Mouse (Mus musculus): ENCODE measurements around the gene Ip6k2. TPM values are rescaled to one million over a fixed set of nuclear protein-coding genes. Genes with fewer than 3 reads are reported as not detected.

The Ip6k2 gene
- polyA plus RNA-seq (2016; fragmentation: Nextera tagmentation; extraction: Ambion mirVana): 89.0 and 105 TPM in 2 replicates

GRCm38 (mm10) chr9:108783548-108784463 is at the start of gene Ip6k2:
Gene Ip6k2, plus strand, starts transcription at chr9:108783796.
- no peaks in the 10 kb centered on the region for H3K27me3 ChIP-seq (ENCODE audit: low read depth, poor library complexity, severe bottlenecking)
- DNase-seq (ENCODE audit: low spot score): peak; percentile 99
- peak within 1 kb of the TSS; percentile 90 for H3K4me3 ChIP-seq
- H3K27ac ChIP-seq (replicated peaks): peak within 1 kb of the TSS; percentile 98
- peaks cover 72% of the 10 kb centered on the region for H3K4me1 ChIP-seq
- H3K9me3 ChIP-seq (replicated peaks): no peaks in the 10 kb centered on the region
- WGBS: under 1% methylated on average over 56 of the region's 56 CpGs
- peaks cover 27% of the 10 kb centered on the region for H3K36me3 ChIP-seq

GRCm38 (mm10) chr9:108734626-108735025 is 49.0 kb upstream of the Ip6k2 start:
- no peaks in the 10 kb centered on the region for H3K9me3 ChIP-seq (replicated peaks)
- H3K4me1 ChIP-seq: peaks cover 5% of the 10 kb centered on the region; the same call in 1 of the 2 replicates
- H3K27ac ChIP-seq (replicated peaks): no peak overlapping the region
- no peak overlapping the region for H3K4me3 ChIP-seq
- no peaks in the 10 kb centered on the region for H3K27me3 ChIP-seq (ENCODE audit: low read depth, poor library complexity, severe bottlenecking)
- peaks cover 35% of the 10 kb centered on the region for H3K36me3 ChIP-seq
- DNase-seq (ENCODE audit: low spot score): no peak

- Histone ChIP-seq H3K4me3 (no peak overlapping the region), H3K9me3 (replicated peaks) (no peaks in the 10 kb centered on the region), H3K36me3 (peaks cover 59% of the 10 kb centered on the region), H3K27me3 (ENCODE audit: low read depth, poor library complexity, severe bottlenecking) (no peaks in the 10 kb centered on the region), H3K4me1 (peaks cover 5% of the 10 kb centered on the region; the same call in 1 of the 2 replicates), H3K27ac (replicated peaks) (no peak overlapping the region)
- no peak for DNase-seq (ENCODE audit: low spot score)
- WGBS: 63% methylated on average over 3 of the region's 3 CpGs
Measured at GRCm38 (mm10) chr9:108739239-108739638, 44.4 kb upstream of the Ip6k2 start.

- Histone ChIP-seq H3K4me3 (no peak overlapping the region), H3K4me1 (peaks cover 5% of the 10 kb centered on the region; the same call in 1 of the 2 replicates), H3K9me3 (replicated peaks) (no peaks in the 10 kb centered on the region), H3K27me3 (ENCODE audit: low read depth, poor library complexity, severe bottlenecking) (no peaks in the 10 kb centered on the region), H3K27ac (replicated peaks) (no peak overlapping the region), H3K36me3 (peaks cover 58% of the 10 kb centered on the region)
- no peak for DNase-seq (ENCODE audit: low spot score)
- whole genome bisulfite sequencing: 90% methylated on average over 1 of the region's 1 CpGs
Measured at GRCm38 (mm10) chr9:108740062-108740461, 43.5 kb upstream of the Ip6k2 start.

- Histone ChIP-seq H3K36me3 (peaks cover 65% of the 10 kb centered on the region), H3K27ac (replicated peaks) (no peak overlapping the region), H3K4me1 (0 out of 2 replicates have a peak, but pooled peaks cover under 1% of the 10 kb centered on the region), H3K4me3 (no peak overlapping the region), H3K9me3 (replicated peaks) (no peaks in the 10 kb centered on the region), H3K27me3 (ENCODE audit: low read depth, poor library complexity, severe bottlenecking) (no peaks in the 10 kb centered on the region)
- DNase-seq (ENCODE audit: low spot score): no peak
- 91% methylated on average over 9 of the region's 9 CpGs for WGBS
Measured at GRCm38 (mm10) chr9:108742048-108742447, 41.5 kb upstream of the Ip6k2 start.

- Histone ChIP-seq H3K9me3 (replicated peaks) (no peaks in the 10 kb centered on the region), H3K36me3 (peaks cover 69% of the 10 kb centered on the region), H3K27me3 (ENCODE audit: low read depth, poor library complexity, severe bottlenecking) (no peaks in the 10 kb centered on the region), H3K4me1 (peaks cover 15% of the 10 kb centered on the region), H3K4me3 (no peak overlapping the region), H3K27ac (replicated peaks) (no peak overlapping the region)
- no peak for DNase-seq (ENCODE audit: low spot score)
- 89% methylated on average over 14 of the region's 14 CpGs for WGBS
Measured at GRCm38 (mm10) chr9:108746876-108747499, 36.6 kb upstream of the Ip6k2 start.

- WGBS: 77% methylated on average over 3 of the region's 3 CpGs
- H3K36me3 ChIP-seq: peaks cover 62% of the 10 kb centered on the region
- no peak for DNase-seq (ENCODE audit: low spot score)
- H3K9me3 ChIP-seq (replicated peaks): no peaks in the 10 kb centered on the region
- H3K27ac ChIP-seq (replicated peaks): no peak overlapping the region
- no peak overlapping the region for H3K4me3 ChIP-seq
- H3K27me3 ChIP-seq (ENCODE audit: low read depth, poor library complexity, severe bottlenecking): no peaks in the 10 kb centered on the region
- H3K4me1 ChIP-seq: peaks cover 15% of the 10 kb centered on the region
Measured at GRCm38 (mm10) chr9:108747694-108748093, 35.9 kb upstream of the Ip6k2 start.

GRCm38 (mm10) chr9:108748600-108749183 is 34.9 kb upstream of the Ip6k2 start:
- Histone ChIP-seq H3K27me3 (ENCODE audit: low read depth, poor library complexity, severe bottlenecking) (no peaks in the 10 kb centered on the region), H3K27ac (replicated peaks) (peak overlapping the region; percentile 58), H3K36me3 (peaks cover 53% of the 10 kb centered on the region), H3K4me1 (peaks cover 15% of the 10 kb centered on the region), H3K4me3 (no peak overlapping the region), H3K9me3 (replicated peaks) (no peaks in the 10 kb centered on the region)
- DNase-seq (ENCODE audit: low spot score): no peak
- WGBS: 83% methylated on average over 11 of the region's 11 CpGs

GRCm38 (mm10) chr9:108750616-108751015 is 33.0 kb upstream of the Ip6k2 start:
- DNase-seq (ENCODE audit: low spot score): no peak
- Histone ChIP-seq H3K9me3 (replicated peaks) (no peaks in the 10 kb centered on the region), H3K27ac (replicated peaks) (no peak overlapping the region), H3K4me1 (peaks cover 15% of the 10 kb centered on the region), H3K27me3 (ENCODE audit: low read depth, poor library complexity, severe bottlenecking) (no peaks in the 10 kb centered on the region), H3K4me3 (no peak overlapping the region), H3K36me3 (peaks cover 35% of the 10 kb centered on the region)
- 88% methylated on average over 11 of the region's 11 CpGs for WGBS

- Histone ChIP-seq H3K4me3 (no peak overlapping the region), H3K9me3 (replicated peaks) (no peaks in the 10 kb centered on the region), H3K36me3 (peaks cover 18% of the 10 kb centered on the region), H3K4me1 (peaks cover 17% of the 10 kb centered on the region), H3K27me3 (ENCODE audit: low read depth, poor library complexity, severe bottlenecking) (no peaks in the 10 kb centered on the region), H3K27ac (replicated peaks) (no peak overlapping the region)
- 90% methylated on average over 11 of the region's 11 CpGs for WGBS
- DNase-seq (ENCODE audit: low spot score): no peak
Measured at GRCm38 (mm10) chr9:108752142-108752920, 31.3 kb upstream of the Ip6k2 start.

- no peaks in the 10 kb centered on the region for H3K9me3 ChIP-seq (replicated peaks)
- WGBS: 69% methylated on average over 9 of the region's 9 CpGs
- H3K4me1 ChIP-seq: peaks cover 16% of the 10 kb centered on the region
Measured at GRCm38 (mm10) chr9:108753326-108753725, 30.3 kb upstream of the Ip6k2 start.

GRCm38 (mm10) chr9:108753976-108754375 is 29.6 kb upstream of the Ip6k2 start:
- WGBS: 87% methylated on average over 3 of the region's 3 CpGs
- DNase-seq (ENCODE audit: low spot score): no peak

More at GRCm38 (mm10) chr9:108753326-108753725, 30.3 kb upstream of the Ip6k2 start:
- Histone ChIP-seq H3K27ac (replicated peaks) (no peak overlapping the region), H3K4me3 (no peak overlapping the region), H3K27me3 (ENCODE audit: low read depth, poor library complexity, severe bottlenecking) (no peaks in the 10 kb centered on the region), H3K36me3 (peaks cover 8% of the 10 kb centered on the region)
- DNase-seq (ENCODE audit: low spot score): peak; percentile 56

More at GRCm38 (mm10) chr9:108753976-108754375, 29.6 kb upstream of the Ip6k2 start:
- Histone ChIP-seq H3K9me3 (replicated peaks) (no peaks in the 10 kb centered on the region), H3K27me3 (ENCODE audit: low read depth, poor library complexity, severe bottlenecking) (no peaks in the 10 kb centered on the region), H3K4me1 (peaks cover 9% of the 10 kb centered on the region), H3K27ac (replicated peaks) (no peak overlapping the region), H3K4me3 (no peak overlapping the region), H3K36me3 (peaks cover 2% of the 10 kb centered on the region; the same call in 1 of the 2 replicates)
